Mouse (Mus musculus): ENCODE data around the gene Msh2.
"Not testable (repeated sequence)": the region's sequence is repeated elsewhere in the genome, so short reads cannot be mapped to it uniquely, and the experiment has no call there.

The Msh2 gene

DNA sequence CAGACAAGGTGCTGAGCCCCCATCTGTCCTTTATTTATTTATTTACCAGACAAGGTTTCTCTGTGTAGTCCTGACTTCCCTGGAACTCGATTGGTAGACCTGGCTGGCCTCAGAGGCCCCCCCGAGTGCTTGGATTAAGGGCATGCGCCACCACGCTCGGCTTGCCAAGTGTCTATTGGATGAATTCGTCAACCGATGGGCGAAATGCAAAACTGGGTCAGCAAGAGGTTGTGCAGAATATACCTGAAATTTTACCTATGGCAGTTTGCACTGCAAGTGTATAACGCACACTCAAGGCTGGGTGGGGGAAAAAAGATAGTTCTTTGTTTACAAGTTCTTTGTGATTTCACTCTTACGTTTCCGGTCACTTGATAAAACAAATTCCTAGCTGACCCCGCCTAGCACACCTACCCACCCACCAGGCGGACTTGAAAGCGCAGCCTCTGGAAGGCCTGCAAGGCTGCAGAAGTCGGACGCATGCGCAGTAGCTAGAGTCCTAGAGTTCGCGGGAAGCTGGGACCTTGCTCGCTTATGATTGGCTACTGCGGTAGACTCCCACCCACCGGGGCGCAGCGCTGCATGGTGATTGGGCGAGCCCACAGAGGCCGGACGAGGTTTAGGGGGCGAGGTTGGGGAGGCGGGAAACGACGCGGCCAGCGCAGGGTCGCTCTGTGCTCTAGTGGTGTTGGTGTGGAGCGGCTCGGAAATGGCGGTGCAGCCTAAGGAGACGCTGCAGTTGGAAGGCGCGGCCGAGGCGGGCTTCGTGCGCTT lies at the start of gene Msh2:
Msh2 (plus strand) TSS at position 441 of the 771 bp plus-strand sequence.
- DNase-seq, result peak; percentile 98

- DNase-seq, result no peak
Measured at GRCm38 (mm10) chr17:87625510-87626086, 46.5 kb upstream of the Msh2 start.

- DNase-seq, result no peak
Measured at GRCm38 (mm10) chr17:87628144-87628543, 44.0 kb upstream of the Msh2 start.

- DNase-seq, result no peak
Measured at GRCm38 (mm10) chr17:87628706-87629105, 43.4 kb upstream of the Msh2 start.

GRCm38 (mm10) chr17:87637056-87637389 lies 35.1 kb upstream of the Msh2 start:
- DNase-seq, result peak; percentile 25 to 39

- DNase-seq, result no peak
Measured at GRCm38 (mm10) chr17:87639242-87639641, 32.9 kb upstream of the Msh2 start.

GRCm38 (mm10) chr17:87640272-87640671 lies 31.9 kb upstream of the Msh2 start:
- no peak for DNase-seq

DNA sequence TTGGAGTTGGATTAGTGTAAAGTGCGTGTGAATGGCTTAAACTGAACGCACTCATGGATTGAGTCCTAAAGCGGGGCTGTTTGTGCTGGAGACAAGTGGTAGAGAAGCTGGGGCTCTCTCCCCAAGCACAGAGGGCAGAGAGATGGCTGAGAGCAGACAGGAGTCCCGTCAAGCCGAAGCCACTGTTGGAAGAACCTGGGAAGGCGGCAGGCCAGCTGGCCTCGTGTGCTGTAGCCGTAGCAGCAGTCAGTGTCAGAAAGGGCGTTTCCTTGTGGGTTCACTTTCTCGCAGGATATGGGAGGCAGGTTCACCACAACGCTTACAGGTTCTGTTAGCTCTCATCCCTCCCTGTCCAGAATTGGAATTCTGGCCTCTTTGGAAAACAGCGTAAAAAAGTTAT lies 31.1 kb upstream of the Msh2 start:
- DNase-seq, result no peak

DNA sequence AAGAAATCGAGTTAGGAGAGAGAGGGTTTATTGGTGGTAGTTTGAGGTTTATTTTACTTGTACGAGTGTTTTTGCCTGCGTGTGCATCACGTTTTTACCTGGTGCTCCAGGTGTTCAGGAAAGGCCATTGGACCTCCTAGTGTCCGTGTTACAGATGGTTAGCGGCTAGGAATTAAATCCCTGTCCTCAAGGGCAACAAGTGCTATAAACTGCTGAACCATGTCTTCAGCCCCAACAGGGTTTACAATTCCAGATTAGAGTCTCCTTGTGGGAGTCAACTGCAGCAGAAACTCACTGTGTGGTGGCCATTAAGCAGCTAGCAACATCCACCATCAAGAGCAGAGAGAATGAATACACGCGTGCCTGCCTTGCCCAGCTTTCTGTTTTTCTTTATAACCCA lies 29.4 kb upstream of the Msh2 start:
- DNase-seq, result no peak

- DNase-seq, result not testable (repeated sequence)
Measured at GRCm38 (mm10) chr17:87655616-87656015, 16.5 kb upstream of the Msh2 start.

- DNase-seq, result not testable (repeated sequence)
Measured at GRCm38 (mm10) chr17:87661958-87662573, 10.1 kb upstream of the Msh2 start.

DNA sequence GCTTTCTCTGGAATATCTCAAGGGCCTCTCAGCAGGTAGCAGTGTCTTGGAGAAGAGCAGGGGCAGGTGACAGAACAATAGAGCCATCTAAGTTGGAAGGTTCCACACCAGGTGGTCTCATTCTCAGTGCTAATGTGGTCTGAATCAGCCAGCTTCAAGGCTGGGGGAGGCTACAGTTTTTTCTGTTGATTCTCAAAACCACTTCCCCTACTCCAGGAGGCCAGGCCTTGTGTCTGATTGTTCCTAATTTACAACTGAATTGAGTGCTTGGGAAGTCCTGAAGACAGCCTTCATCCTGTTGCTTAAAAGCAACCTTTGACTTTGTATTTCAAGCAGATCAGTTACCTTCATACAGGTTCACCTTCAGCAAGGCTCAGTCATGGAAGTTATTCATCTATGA lies 7.9 kb upstream of the Msh2 start:
- DNase-seq, result no peak

DNA sequence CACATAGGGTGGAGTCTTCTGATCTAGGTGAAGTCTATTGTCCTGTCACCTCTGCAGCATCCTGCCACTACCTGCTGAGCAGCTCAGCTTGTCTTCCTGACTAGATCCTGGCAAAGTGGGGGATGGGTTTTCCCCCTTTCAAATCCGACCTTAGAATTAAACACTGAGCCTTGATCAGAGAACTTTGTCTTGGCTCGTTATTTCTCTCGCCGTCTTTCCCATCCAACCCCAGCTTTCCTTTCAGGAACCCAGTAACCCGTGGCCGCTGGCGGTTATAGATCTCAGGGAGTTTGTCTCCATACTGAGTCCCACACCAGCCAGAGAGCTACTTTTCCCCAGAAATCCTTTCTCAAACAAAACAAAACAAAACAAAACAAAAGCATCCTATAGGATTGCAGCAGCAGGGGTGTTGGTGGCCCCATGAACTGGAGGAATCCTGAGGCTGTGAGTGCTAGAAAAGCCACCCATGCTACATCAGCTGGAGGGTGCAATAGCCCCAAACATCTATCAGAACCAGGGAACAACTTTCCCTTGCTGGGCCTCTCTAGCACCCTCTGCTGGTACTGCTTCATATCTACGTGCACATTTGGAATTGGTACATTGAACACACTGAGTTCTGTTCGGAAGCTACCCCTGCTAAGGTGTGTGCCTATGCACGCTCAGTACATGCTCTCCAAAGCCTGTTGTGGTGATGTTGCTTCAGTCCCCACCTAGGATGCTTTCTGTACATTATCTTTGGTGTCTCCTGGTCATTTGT lies 6.9 kb upstream of the Msh2 start:
- DNase-seq, result peak; percentile 14 to 42

- DNase-seq, result peak in 1 of 2 experiments; percentile 42
Measured at GRCm38 (mm10) chr17:87672677-87673286, 652 bp downstream of the Msh2 start.

GRCm38 (mm10) chr17:87676916-87677474 lies 4.9 kb downstream of the Msh2 start:
- not testable (repeated sequence) for DNase-seq

DNA sequence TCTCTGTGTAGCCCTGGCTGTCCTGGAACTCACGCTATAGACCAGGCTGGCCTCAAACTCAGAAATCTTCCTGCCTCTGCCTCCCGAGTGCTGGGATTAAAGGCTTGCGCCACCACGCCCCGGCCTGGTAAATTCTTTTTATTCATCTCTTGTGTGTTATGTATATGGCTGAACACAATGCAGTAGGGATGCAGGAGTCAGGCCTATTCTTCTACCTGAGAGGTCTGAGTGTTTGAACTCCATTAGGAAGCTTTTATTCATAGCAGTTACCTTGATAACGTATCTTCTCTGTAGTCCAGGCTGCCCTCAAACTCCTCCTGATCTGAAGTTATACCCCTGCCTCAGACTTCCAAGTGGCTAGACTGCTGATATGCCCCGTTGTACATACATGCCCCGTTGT lies 5.5 kb downstream of the Msh2 start:
- DNase-seq, result no peak

DNA sequence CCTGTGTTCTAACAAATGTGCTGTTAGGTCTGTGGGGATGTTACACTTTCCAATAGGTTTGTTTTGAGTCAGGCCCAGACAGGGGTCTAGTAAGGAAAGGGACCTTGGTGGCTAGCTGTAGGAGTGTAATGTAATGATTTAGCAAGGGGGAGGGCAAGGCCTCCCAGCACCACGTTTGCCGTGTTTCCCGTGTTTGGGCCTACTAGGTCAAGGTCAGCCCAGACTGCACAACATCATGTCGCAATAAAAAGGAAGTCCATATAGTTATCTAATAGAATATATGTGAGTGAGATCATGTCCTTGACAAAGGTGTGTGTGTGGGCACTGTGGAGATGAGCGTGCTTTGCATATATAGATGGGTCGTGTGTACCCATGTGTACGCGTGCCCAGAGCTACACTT lies 17.1 kb downstream of the Msh2 start:
- no peak for DNase-seq

GRCm38 (mm10) chr17:87691958-87692357 lies 19.8 kb downstream of the Msh2 start:
- no peak for DNase-seq

- no peak for DNase-seq
Measured at GRCm38 (mm10) chr17:87695874-87696465, 23.8 kb downstream of the Msh2 start.

DNA sequence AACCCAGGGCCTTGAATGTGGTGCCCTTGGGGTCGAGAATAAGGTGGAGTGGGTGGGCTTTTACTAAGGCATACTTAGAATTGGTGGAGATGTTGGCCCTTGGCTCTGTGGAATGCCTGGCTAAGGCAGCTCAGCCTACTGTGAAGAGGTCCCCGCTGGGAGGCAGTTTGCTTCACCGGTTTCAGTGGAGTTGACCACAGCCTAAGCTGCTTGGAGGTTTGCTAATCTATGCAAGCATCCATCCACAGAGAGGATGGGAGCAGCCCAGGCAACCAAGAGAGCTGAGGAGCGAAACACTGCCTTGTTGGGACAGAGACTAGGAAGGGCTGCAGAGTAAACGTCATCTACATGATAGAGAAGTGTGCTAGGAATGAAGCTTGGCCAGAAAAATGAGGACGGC lies 24.7 kb downstream of the Msh2 start:
- DNase-seq, result no peak

- DNase-seq, result no peak
Measured at GRCm38 (mm10) chr17:87698996-87699765, 27.1 kb downstream of the Msh2 start.
